Mouse (Mus musculus) T-helper 2 cell (primary cell): ENCODE results near the gene 4930522H14Rik.

Experiments
- in situ Hi-C: fragments of 300-600 bp; cut with MboI, MseI; formaldehyde crosslinking; loops from one replicate; pipeline ENCODE4 v1.15.1; 2025; ENCODE audit warnings: high pct_unique_total_duplicates

4930522H14Rik gene

DNA sequence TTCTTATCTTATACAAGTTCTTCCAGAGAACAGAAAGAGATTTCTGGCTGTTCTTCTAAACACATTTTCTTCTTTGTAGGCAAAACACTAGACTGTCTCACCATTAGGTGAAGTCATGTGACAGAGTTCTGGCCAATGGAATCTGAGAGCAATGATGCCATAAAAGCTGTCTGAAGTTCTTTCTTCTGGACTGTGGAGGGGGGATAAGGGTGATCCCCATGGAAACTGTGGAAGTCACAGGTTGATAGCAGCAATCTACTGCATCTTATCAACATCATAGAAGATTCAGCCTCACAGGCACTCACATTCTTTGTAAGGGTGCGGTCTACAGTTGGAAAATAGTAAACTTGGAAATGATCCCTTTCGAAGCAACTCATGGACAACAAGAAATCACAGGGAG, at the start of gene 4930522H14Rik:
TSS of gene 4930522H14Rik (minus strand) at position 187 of the 400 bp plus-strand sequence.
- in situ Hi-C loops: no loop called here

DNA sequence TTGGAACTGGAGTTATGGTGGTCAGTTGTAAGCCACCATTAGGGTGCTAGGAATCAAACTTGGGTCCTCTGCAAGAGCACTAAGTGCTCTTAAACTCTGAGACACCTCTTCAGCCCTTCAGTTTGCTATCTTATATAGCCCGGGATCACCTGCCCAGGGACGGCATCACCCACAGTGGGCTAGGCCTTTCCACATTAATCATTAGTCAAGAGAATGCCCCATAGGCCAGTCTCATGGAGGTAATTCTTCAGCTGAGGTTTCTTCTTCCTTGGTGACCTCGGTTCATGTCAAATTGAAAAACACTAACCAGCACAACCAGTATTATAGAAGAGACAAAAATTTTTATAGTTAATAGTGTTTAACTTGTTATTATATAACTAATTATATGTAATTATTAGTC, 47.3 kb upstream of the 4930522H14Rik start:
- in situ Hi-C loops: no loop called here

DNA sequence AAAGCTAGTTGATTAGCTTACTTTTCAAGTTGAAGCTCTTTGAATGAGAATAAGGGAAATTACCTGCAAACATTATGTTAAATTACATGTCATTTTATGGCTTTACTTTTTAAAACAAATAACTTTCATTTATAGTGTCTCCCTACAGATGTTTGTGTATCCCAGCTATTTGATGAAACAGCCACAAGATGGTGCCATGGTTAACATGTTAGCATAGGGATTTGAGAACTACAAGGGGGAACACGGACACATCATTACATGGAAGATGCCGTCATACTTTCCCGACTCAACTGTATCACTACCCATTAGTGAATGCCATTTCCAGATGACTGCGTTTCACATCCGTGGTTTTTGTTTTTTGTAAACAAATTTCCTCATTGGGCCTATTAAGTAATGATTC, 45.8 kb upstream of the 4930522H14Rik start:
- in situ Hi-C loops: no loop called here

DNA sequence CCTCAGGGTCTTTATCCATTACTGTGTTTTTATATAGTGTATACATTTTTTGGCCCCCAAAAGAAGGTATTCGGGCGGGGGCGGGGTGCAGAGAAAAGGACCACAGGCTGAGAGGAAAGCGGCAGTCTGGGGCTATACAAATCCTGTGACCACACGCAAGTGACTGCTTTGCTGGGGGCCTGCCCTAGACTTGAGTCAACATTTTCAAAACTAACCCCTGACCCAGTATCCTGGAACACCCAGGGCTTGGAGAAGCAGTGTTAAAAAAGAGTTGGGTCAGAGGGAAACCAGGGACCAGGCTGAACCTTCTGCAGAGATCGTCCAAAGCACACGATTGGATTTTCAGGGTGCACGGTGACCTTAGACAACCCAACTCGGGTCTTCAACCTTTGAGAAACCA, 43.7 kb upstream of the 4930522H14Rik start:
- in situ Hi-C loops: no loop called here

DNA sequence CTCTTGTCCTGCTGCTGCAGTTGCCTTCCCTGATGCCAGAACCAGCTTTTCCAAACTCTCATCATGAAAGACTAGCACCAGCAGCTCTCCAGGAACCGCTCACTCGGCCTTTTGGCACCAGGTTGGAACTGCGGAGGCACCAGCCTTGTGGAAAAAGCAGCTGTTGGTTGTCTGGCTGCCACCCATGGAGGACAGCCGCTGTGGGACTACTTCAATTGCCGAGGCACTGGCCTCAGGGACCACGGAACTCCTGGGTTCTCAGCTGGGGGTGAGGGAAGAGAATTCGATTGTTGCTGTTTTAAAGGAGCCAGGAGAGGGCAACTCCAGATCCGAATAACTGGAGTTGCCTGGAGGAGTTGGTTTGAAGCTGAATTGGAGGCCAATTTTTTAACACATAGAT, 43.2 kb upstream of the 4930522H14Rik start:
- in situ Hi-C loops: no loop called here

DNA sequence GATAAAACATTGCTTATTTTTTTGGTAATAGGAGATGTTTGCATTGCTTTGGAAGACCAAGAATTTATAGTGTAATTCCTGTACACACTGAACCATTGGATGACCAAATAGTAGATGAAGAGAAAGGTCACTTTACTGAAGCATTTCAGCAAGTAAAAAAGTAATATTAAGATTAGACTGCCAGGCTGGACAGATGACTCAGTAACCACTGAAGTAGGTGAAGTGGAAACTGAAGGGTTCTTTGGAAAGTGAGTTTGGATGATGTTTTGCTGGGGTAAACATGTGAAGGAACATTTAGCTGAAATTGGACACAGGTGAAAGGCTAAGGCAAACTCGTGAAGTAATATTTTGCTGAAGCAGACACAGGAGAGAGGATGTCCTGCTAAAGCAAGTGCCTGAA, 41.5 kb upstream of the 4930522H14Rik start:
- in situ Hi-C loops: no loop called here

DNA sequence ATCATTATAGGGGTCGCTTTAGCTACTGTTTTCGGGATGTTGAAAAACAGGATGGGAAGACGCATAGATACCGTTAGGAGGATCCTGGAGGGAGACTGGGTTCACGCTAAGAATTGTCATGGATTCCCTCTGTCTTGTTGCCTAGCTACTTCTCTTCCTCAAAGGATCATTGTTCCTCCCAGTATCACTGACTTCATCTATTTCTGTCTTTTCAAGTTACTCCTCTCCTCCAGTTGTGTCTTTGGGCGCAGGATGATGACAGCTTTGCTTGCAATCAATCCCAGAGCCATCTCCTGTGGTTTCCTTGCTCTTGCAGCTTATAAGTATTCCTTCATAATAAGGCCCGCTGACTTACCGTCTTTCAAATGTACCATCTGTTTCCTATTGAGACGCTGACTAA, 38.3 kb upstream of the 4930522H14Rik start:
- in situ Hi-C loops: no loop called here

DNA sequence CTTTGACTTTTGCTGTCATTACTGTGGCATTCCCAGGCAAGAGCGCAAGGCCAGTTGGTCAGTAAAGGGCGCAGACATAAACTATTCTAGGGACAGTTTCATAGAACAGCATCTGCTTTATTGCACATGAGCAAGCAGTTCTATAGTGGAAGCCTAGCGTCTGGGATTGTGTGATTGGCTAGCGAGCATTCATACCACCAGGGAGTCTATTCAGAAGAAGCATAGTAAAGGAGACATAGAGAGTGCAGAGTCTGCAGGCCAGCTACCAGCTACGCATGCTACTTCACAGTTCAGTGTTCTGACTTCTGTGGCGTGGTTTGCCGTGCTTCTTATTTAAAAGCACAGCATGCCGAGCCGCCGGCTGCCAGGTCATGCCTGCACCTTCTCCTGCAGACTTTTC, 37.9 kb upstream of the 4930522H14Rik start:
- in situ Hi-C loops: no loop called here

DNA sequence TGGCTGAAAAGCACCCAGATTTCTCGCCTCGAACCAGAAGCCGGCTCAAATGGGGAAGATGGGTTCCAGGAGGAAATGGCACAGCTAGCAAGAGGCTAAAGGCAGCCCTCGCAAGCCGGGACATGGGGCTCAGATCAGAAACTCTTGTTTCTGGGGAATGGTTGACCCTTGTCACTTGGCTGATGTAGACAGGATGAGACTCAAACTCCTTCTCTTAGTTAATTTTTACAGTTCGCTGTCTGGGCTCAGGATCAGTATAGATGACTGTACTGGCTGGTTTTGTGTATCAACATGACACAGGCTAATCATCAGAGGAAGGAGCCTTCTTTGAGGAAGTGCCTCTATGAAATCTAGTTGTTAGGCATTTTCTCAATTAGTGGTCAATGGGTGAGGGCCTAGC, 33.6 kb upstream of the 4930522H14Rik start:
- in situ Hi-C loops: no loop called here

DNA sequence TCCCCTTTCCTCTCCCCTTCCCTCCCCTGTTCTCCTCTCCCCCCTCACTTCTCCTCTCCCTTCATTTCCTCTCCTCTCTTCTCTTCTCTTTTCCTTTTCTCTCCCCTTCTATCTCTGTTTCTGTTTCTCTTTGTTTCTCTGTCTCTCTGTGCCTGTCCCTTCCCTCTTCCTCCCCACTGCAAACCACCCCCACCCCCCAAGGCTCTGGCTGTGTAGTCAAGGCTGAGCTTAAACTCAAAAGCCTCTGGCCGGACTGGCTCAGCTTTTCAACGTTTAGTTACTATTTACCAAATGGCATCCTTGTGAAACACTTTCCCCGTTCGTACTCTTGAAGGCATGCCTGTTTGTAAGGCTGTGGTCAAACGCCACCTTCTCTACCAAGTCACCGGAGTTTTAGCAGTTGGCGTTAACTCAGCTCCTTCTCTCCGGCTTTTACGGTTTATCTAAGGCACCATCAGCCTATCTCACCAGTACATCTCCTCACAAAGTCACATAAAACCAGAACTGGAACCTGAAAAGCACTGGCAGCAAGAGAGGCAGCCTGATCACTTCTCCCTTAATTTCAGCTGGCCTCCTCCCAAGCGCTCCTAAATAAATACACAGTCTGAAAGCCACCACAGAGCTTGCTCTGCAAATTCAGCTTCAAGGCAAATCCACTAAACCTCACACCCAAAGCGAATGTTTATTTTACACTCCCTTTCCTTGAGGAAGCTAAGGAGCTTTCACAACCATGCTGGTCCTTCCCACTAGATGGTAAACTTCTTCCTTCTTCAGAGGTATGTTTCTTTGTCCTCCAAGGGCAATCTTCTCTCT, 19.4 kb upstream of the 4930522H14Rik start:
- in situ Hi-C loops: no loop called here

DNA sequence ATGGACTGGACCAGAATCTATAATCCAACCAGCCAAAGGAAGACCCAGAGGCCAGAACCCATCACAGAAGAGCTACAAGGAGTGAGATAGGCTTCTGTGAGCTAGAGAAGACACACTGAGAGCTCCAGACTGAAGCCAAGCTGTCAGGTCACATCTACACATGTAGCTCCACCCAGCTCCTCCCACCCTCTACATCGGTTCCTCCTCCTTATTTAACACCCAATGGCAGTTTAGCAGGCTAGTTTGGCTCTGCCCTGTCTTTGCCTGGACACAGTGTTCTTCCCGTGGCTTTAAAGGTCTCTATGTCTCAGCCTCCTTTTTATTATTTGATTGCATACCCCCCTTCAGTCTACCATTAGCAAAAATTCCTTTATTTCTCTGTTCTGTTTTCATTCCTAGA, 16.2 kb upstream of the 4930522H14Rik start:
- in situ Hi-C loops: no loop called here

DNA sequence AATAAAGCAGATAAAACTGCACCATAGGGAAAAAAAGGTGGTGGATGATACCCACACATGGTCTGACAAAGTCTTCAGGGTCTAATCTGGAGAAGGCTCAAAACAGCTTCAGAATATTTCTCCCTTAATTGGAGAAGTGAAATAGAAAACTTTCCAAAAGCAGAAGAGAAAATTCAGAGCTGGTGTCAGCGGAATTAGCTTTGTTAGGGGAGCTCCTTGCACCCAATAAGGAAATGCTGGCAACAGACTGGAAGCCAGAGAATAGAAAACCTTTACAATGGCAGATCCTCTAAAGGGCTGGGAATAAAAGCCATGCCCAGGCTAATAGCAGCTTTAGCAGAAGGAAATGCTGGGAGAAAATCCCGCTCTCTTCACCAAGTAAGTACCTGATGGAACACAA, 15.4 kb upstream of the 4930522H14Rik start:
- in situ Hi-C loops: no loop called here

DNA sequence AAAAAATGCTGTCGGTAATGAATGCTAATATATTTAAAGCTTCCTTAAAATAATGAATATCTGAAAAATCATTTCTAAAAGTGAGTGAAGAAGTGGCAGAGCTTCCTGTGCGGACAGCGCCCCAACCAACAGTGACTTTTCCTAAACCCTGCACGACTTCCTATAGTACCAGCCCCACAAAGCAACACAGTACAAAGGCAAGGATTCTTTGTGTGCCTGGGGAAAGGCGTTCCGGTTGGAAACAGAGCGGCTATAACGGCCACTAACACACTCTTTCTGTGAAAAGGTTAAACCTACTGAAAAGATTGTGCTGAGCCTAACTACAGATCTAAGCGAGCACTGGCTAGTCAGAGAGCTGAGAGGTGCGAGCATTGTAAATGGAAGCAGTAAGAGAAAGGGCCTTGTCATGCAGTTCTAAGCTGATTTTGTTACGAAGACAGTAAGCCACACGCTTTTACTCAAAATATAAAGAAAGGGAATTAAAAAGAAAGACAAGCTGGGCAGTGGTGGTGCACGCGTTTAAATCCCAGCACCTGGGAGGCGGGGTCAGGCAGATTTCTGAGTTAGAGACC, 766 bp downstream of the 4930522H14Rik start:
- in situ Hi-C loops: no loop called here

DNA sequence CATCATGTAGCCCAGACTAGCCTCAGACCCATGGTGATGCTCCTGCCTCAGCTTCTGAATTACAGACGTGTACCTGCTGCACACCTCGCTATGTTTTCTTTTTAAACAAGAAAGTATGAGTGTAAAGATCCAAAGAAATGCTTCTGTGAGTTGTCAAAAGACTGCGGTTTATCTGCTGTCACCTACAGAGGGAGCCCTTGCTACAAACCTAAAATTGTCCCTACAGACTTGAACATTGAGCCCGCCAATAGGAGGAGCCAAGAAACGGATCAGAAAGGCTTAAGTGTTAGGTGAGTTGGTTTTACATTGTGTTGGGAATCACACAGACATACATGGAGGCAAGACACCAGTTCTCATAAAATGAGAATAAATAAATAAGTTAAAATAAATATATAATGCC, 26.2 kb downstream of the 4930522H14Rik start:
- in situ Hi-C loops: no loop called here

DNA sequence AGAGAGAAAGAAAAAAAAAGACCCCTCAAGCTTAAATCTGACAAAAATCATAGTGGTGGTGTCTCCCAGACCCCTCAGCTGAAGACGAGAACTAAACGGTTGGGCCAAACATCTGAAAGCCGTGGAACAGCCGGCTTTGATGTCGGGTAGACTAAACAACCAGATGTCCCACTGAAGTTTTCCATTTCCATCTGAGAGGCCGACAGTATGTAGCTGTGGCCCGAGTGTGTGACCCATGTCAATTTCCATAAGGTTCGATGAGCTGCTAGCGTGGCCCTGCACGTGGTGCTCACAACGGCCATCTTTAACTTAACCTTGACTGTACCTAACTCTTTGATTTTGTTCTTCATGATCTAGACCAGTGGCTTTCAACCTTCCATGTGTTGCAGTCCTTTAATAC, 32.6 kb downstream of the 4930522H14Rik start:
- in situ Hi-C loops: loop anchor here (10.0 kb wide), 1 partner anchor 236 kb away; no protein-coding TSS in a partner anchor

DNA sequence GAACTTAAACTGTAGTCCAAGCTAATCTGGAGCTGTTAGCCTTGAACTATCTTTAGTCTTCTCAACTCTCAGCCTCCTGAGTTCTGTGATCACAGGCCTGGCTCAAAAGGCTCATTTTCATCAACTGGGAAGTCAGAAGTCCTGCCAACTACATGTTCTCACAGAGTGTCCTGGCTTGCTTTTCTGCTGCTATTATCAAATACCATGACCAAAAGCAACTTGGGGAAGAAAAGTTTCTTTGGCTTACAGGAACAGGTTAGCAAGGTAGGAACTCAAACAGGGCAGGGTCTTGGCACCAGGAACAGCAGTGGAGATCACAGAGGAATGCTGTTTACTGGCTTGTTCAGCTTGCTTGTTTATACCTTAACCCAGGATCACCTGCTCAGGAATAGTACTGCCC, 37.5 kb downstream of the 4930522H14Rik start:
- in situ Hi-C loops: loop anchor here (10.0 kb wide), 1 partner anchor 241 kb away; no protein-coding TSS in a partner anchor

DNA sequence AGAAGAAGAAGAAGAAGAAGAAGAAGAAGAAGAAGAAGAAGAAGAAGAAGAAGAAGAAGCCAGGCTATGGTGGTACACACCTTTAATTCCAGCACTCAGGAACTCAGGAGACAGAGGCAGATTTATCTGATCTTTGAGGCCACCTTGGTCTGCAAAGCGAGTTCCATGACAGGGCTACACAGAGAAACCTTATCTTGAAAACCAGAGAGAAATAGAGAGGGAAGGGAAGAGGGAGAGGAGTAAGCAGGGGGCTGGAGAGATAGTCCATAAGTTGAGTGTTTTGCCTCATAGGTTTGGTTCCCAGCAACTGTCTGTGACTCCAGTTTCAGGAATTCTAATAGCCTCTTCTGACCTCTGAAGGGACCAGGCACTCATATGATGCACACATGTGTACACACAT, 42.3 kb downstream of the 4930522H14Rik start:
- in situ Hi-C loops: no loop called here

DNA sequence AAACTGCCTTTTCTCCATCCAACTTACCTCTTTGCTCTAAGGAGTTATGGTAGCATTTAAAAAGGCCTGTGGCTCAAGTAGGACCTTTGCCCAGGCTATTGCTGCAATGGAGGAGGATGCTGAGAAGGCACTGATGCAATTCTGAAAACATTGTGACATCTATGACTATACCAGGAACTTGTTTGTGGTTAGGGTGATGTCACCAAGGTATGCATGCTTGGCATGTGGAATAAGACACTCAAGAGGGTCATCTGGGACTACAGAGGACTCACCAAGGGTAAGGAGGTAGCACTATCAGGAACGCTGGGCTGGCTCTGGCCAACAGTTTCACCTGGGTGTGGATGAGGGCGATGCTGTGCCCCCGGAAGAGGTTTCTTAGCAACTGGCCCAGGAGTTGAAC, 46.5 kb downstream of the 4930522H14Rik start, which contains the start of gene Rnf11:
TSS of gene Rnf11 (minus strand) at position 108 of the 400 bp plus-strand sequence.
- in situ Hi-C loops: no loop called here

DNA sequence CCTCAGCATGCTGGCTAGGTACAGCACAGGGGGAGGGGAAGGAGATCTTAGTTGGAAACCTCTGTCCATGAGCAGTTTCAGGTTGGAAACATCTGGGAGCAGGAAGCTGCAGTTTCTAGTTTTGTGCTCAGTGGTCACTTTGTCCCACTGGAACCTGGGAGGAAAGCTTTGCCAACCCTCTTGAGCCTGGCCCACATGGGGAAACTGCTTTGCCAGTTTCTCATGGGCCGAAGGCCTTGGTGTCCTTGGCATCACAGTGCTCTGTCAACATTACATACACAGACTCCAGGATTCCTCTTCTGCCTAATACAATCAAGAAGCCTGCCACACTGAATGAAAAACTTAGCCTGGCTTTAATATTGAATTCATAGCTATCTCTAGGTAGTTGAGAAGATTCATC, 48.4 kb downstream of the 4930522H14Rik start:
- in situ Hi-C loops: no loop called here

DNA sequence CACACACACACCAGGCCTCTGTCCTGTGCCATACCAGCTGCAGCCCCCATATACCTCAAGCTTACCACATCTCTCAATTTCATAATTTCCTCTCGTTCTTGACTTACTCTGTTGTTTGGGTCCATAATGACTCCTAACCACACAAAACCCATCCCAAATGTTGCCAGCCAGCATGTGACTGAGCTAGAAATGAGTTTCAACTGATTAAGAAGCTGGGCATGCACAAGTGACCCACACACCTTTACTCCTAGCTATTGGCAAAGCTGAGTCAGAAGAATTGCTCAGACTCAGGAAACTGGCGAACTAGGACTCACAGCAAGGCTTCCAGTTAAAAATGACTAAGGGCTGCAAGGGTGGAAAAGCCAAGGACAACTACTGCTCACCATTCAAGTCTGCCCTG, 49.7 kb downstream of the 4930522H14Rik start:
- in situ Hi-C loops: no loop called here

DNA sequence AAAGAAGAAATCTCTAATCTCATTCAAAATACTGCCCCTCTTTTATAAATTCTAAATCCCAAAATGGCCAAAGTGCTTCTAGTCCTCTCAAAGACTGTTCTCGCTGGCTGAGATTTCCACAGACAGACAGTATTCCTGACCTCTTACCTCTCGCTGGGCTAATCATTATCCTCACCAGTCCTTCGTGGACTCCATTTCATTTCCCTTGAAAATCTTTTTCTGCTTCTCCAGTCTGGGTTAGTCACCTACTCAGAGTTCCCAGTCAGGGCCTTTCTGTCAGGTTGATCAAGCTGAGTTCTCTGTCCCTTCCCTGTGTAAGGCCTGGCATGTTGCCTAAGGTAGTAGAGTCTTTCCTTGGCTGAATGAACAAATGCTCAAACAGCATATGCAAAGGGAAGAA, 53.6 kb downstream of the 4930522H14Rik start:
- in situ Hi-C loops: no loop called here

DNA sequence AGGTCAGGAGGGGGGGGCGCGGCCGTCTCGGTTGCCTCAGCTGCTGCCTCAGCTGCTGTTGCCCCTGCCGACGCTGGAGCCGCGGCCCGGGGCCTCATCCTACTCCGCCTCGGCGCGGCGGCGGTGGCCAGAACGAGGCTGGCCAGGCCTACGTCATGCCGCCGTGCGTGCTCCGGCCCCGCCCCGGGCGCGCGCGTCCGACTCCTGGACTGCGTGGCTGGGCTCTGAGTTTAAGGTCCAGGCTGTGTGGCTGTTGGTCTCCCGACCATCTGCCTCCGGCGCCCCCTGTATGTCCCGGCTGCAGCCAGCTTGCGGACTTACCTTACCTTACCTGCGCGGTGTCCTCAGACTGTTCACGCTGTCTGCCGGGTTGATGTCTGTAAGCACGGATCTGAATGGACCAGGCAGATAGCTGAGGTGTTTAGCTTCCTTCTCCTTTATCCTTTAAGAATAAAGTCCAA, 54.5 kb downstream of the 4930522H14Rik start:
- in situ Hi-C loops: no loop called here
